Mouse (Mus musculus): Measurements from ENCODE around the gene Dennd2a. TPM values are rescaled to one million over a fixed set of nuclear protein-coding genes. Genes with fewer than 3 reads are reported as not detected.

Gene Dennd2a
- total RNA-seq, 1 experiment, result 22.1 TPM

- peak overlapping the region in 1 of 2 experiments; percentile 9; a peak in 2 of 4 replicates for H3K4me3 ChIP-seq (ENCODE audit: insufficient read depth in 1 of 2, low read depth in 1 of 2, low read length in 2 of 2, poor library complexity in 1 of 2, severe bottlenecking in 1 of 2)
- peaks cover 4 to 21% of the 10 kb centered on the region in 2 experiments; a peak in 3 of 4 replicates for H3K4me1 ChIP-seq (ENCODE audit: control insufficient read depth in 2 of 2, insufficient read depth in 2 of 2, low read length in 2 of 2, poor library complexity in 1 of 2)
- TF ChIP-seq CHD2 (IDR thresholded peaks at IDR 0.05; ENCODE audit: low read depth, low read length) (no peak), MAFK (IDR thresholded peaks at IDR 0.05; ENCODE audit: insufficient read depth, low read depth, low read length) (no peak), ZC3H11A (IDR thresholded peaks at IDR 0.05; ENCODE audit: borderline replicate concordance, low read depth, low read length) (no peak), HCFC1 (IDR thresholded peaks at IDR 0.05; ENCODE audit: borderline replicate concordance, insufficient read depth, low read length) (no peak)
- no peaks in the 10 kb centered on the region for H3K9me3 ChIP-seq (ENCODE audit: control insufficient read depth, insufficient read depth, low read depth, low read length)
- in situ Hi-C loops (cut with MboI; ENCODE audit: low sequenced_read_pairs in 2 of 2, unreplicated experiment in 2 of 2), result no loop called here
- peak overlapping the region; percentile 80 for H3K27ac ChIP-seq (ENCODE audit: insufficient read depth, low read depth, low read length, poor library complexity, severe bottlenecking)
- DNase-seq (ENCODE audit: low read depth, low spot score), result no peak
- H3K9ac ChIP-seq (ENCODE audit: insufficient read depth, low read depth, low read length, poor library complexity, severe bottlenecking), result peak overlapping the region; percentile 60
- no peaks in the 10 kb centered on the region; the same call in 1 of the 2 replicates for H3K36me3 ChIP-seq (ENCODE audit: control insufficient read depth, insufficient read depth, low read length, poor library complexity, severe bottlenecking)
Measured at GRCm38 (mm10) chr6:39430722-39431121, 126.9 kb downstream of the Dennd2a start.

DNA sequence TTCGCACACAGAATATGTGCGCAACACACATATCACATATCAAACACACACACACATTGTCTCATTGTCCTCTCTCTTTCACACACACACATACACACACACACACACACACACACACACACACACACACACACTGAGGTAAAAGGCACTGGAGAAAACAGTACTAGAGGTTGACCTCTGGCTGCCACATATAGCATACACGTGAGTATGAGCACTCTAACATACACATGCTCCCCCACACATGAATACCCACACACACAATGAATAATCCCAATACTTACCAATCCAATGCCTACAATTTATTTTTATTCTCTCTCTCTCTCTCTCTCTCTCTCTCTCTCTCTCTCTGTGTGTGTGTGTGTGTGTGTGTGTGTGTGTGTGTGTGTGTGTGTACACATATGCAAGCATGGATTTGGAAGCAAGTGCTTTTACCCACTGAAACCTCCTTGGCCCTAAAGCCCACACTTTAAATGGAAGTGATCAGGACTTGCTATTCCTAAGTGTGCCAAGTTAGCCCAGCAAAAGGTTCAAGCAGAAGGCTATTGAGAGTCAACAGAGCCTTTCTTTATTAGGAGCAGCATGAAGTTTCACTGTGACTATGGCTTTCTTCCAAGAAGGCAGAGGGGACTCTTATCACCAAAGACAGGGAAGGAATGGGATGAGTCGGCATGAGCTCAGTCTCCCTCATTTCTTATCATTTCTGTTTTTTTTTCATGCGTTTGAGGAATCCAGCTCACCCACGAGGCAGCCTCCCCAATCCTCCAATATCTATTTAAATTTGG, 128.5 kb downstream of the Dennd2a start:
- H3K9ac ChIP-seq (ENCODE audit: insufficient read depth, low read depth, low read length, poor library complexity, severe bottlenecking), result peak overlapping the region; percentile 11; the same call in 1 of the 2 replicates
- DNase-seq (ENCODE audit: low read depth, low spot score), result no peak
- H3K4me1 ChIP-seq (ENCODE audit: control insufficient read depth in 2 of 2, insufficient read depth in 2 of 2, low read length in 2 of 2, poor library complexity in 1 of 2), result peaks cover 4 to 14% of the 10 kb centered on the region in 2 experiments; a peak in 3 of 4 replicates
- H3K4me3 ChIP-seq (ENCODE audit: insufficient read depth in 1 of 2, low read depth in 1 of 2, low read length in 2 of 2, poor library complexity in 1 of 2, severe bottlenecking in 1 of 2), result no peak overlapping the region
- TF ChIP-seq MAFK (IDR thresholded peaks at IDR 0.05; ENCODE audit: insufficient read depth, low read depth, low read length), result no peak
- TF ChIP-seq ZC3H11A (IDR thresholded peaks at IDR 0.05; ENCODE audit: borderline replicate concordance, low read depth, low read length), result no peak
- TF ChIP-seq CHD2 (IDR thresholded peaks at IDR 0.05; ENCODE audit: low read depth, low read length), result no peak
- TF ChIP-seq HCFC1 (IDR thresholded peaks at IDR 0.05; ENCODE audit: borderline replicate concordance, insufficient read depth, low read length), result no peak
- TF ChIP-seq ZNF384 (IDR thresholded peaks at IDR 0.05; ENCODE audit: low read depth, low read length), result no peak
- no peaks in the 10 kb centered on the region for H3K9me3 ChIP-seq (ENCODE audit: control insufficient read depth, insufficient read depth, low read depth, low read length)
- H3K36me3 ChIP-seq (ENCODE audit: control insufficient read depth, insufficient read depth, low read length, poor library complexity, severe bottlenecking), result no peaks in the 10 kb centered on the region; the same call in 1 of the 2 replicates
- in situ Hi-C loops (cut with MboI; ENCODE audit: low sequenced_read_pairs in 2 of 2, unreplicated experiment in 2 of 2), result no loop called here
- peak overlapping the region; percentile 80; the same call in 1 of the 2 replicates for H3K27ac ChIP-seq (ENCODE audit: insufficient read depth, low read depth, low read length, poor library complexity, severe bottlenecking)

- no peak overlapping the region for H3K4me3 ChIP-seq (ENCODE audit: insufficient read depth in 1 of 2, low read depth in 1 of 2, low read length in 2 of 2, poor library complexity in 1 of 2, severe bottlenecking in 1 of 2)
- H3K9ac ChIP-seq (ENCODE audit: insufficient read depth, low read depth, low read length, poor library complexity, severe bottlenecking), result peak overlapping the region; percentile 8; the same call in 1 of the 2 replicates
- no peak for DNase-seq (ENCODE audit: low read depth, low spot score)
- TF ChIP-seq ZC3H11A (IDR thresholded peaks at IDR 0.05; ENCODE audit: borderline replicate concordance, low read depth, low read length), result no peak
- TF ChIP-seq ZNF384 (IDR thresholded peaks at IDR 0.05; ENCODE audit: low read depth, low read length), result no peak
- no peak for TF ChIP-seq CHD2 (IDR thresholded peaks at IDR 0.05; ENCODE audit: low read depth, low read length)
- TF ChIP-seq MAFK (IDR thresholded peaks at IDR 0.05; ENCODE audit: insufficient read depth, low read depth, low read length), result no peak
- TF ChIP-seq HCFC1 (IDR thresholded peaks at IDR 0.05; ENCODE audit: borderline replicate concordance, insufficient read depth, low read length), result no peak
- in situ Hi-C loops (cut with MboI; ENCODE audit: low sequenced_read_pairs in 2 of 2, unreplicated experiment in 2 of 2), result no loop called here
- H3K9me3 ChIP-seq (ENCODE audit: control insufficient read depth, insufficient read depth, low read depth, low read length), result no peaks in the 10 kb centered on the region
- peaks cover 3 to 17% of the 10 kb centered on the region in 2 experiments for H3K4me1 ChIP-seq (ENCODE audit: control insufficient read depth in 2 of 2, insufficient read depth in 2 of 2, low read length in 2 of 2, poor library complexity in 1 of 2)
- peak overlapping the region; percentile 44; the same call in 1 of the 2 replicates for H3K27ac ChIP-seq (ENCODE audit: insufficient read depth, low read depth, low read length, poor library complexity, severe bottlenecking)
- H3K36me3 ChIP-seq (ENCODE audit: control insufficient read depth, insufficient read depth, low read length, poor library complexity, severe bottlenecking), result no peaks in the 10 kb centered on the region
Measured at GRCm38 (mm10) chr6:39427276-39428003, 130.2 kb downstream of the Dennd2a start.

GRCm38 (mm10) chr6:39426725-39427124, 130.9 kb downstream of the Dennd2a start:
- H3K9ac ChIP-seq (ENCODE audit: insufficient read depth, low read depth, low read length, poor library complexity, severe bottlenecking), result no peak overlapping the region
- H3K4me3 ChIP-seq (ENCODE audit: insufficient read depth in 1 of 2, low read depth in 1 of 2, low read length in 2 of 2, poor library complexity in 1 of 2, severe bottlenecking in 1 of 2), result no peak overlapping the region
- no peaks in the 10 kb centered on the region for H3K9me3 ChIP-seq (ENCODE audit: control insufficient read depth, insufficient read depth, low read depth, low read length)
- TF ChIP-seq HCFC1 (IDR thresholded peaks at IDR 0.05; ENCODE audit: borderline replicate concordance, insufficient read depth, low read length), result no peak
- peak; percentile 12; the same call in 1 of the 2 replicates for TF ChIP-seq MAFK (IDR thresholded peaks at IDR 0.05; ENCODE audit: insufficient read depth, low read depth, low read length)
- TF ChIP-seq CHD2 (IDR thresholded peaks at IDR 0.05; ENCODE audit: low read depth, low read length), result no peak
- TF ChIP-seq ZNF384 (IDR thresholded peaks at IDR 0.05; ENCODE audit: low read depth, low read length), result peak; percentile 93
- no peak for TF ChIP-seq ZC3H11A (IDR thresholded peaks at IDR 0.05; ENCODE audit: borderline replicate concordance, low read depth, low read length)
- peak overlapping the region; percentile 85; the same call in 1 of the 2 replicates for H3K27ac ChIP-seq (ENCODE audit: insufficient read depth, low read depth, low read length, poor library complexity, severe bottlenecking)
- H3K36me3 ChIP-seq (ENCODE audit: control insufficient read depth, insufficient read depth, low read length, poor library complexity, severe bottlenecking), result no peaks in the 10 kb centered on the region
- in situ Hi-C loops (cut with MboI; ENCODE audit: low sequenced_read_pairs in 2 of 2, unreplicated experiment in 2 of 2), result no loop called here
- peak; percentile 65 for DNase-seq (ENCODE audit: low read depth, low spot score)
- H3K4me1 ChIP-seq (ENCODE audit: control insufficient read depth in 2 of 2, insufficient read depth in 2 of 2, low read length in 2 of 2, poor library complexity in 1 of 2), result peaks cover 3 to 15% of the 10 kb centered on the region in 2 experiments
